Mouse (Mus musculus): Measurements from ENCODE around the gene Mast4. TPM values are rescaled to one million over a fixed set of nuclear protein-coding genes. Genes with fewer than 3 reads are reported as not detected.

Mast4 gene
- polyA plus RNA-seq, 1 experiment from 2014 or later: 10.5 TPM

DNA sequence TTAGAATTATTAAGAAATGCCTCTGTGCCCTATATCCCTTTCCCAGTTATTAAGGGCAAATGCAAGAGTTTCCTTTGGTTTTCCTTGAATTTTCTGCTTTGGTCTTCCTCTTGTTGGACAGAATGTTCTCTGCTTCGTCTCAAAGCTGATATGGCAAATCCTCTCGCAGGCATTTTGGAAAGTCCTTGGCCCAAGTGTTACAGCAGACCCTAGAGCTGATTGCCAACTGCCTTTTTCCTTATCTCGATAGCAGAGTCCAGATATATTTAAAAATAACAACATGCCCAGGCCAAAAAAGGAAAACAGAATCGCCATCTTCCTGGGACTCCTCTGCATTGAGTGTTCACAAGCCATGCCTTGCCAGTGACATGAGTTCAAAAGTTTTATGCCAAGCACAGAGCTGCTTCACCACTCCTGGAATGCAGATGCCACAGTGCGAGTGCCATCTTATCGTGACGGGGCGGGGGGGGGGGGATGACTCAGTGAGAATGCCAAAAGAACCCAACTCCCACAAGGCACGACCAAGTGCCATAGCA, 63.4 kb downstream of the Mast4 start:
- CTCF ChIA-PET: interaction anchor here (1.2 kb wide), 1 partner anchor 10 kb away, joined by 3 read pairs; no protein-coding TSS in a partner anchor
- no peak for ATAC-seq
- no peaks in the 10 kb centered on the region for H3K27me3 ChIP-seq
- POLR2A ChIA-PET: no interaction called here
- in situ Hi-C loops (cut with MboI; ENCODE audit: low pct_unique_long_range_greater_than_20kb): no loop called here
- no peak for DNase-seq (ENCODE audit: low read depth, low spot score)
- TF ChIP-seq CTCF (IDR thresholded peaks at IDR 0.05): no peak

DNA sequence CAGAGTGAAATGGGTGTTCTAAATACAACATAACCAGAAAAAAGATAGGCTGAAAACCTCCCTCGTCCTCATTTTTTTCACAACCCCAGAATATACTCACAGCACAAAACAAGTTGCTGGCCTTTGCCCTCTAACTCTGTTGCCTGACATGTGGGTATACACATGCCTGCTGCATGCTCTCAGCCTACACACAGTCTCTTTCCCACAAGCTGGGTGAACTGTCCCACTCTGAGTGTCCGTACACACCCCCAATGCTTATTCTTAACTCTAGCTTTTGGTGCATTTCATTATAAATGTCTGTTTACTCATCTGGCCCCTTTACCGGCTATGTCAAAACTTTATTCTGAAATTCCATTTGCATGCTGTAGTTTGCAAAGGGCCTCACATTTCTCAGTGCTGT, 71.6 kb downstream of the Mast4 start:
- no peaks in the 10 kb centered on the region for H3K27me3 ChIP-seq
- no peak for TF ChIP-seq CTCF (IDR thresholded peaks at IDR 0.05)
- ATAC-seq: no peak
- CTCF ChIA-PET: interaction anchor here (0.9 kb wide), 2 partner anchors 10 to 13 kb away, joined by 3 read pairs; no protein-coding TSS in a partner anchor
- in situ Hi-C loops (cut with MboI; ENCODE audit: low pct_unique_long_range_greater_than_20kb): no loop called here
- POLR2A ChIA-PET: no interaction called here
- no peak for DNase-seq (ENCODE audit: low read depth, low spot score)

DNA sequence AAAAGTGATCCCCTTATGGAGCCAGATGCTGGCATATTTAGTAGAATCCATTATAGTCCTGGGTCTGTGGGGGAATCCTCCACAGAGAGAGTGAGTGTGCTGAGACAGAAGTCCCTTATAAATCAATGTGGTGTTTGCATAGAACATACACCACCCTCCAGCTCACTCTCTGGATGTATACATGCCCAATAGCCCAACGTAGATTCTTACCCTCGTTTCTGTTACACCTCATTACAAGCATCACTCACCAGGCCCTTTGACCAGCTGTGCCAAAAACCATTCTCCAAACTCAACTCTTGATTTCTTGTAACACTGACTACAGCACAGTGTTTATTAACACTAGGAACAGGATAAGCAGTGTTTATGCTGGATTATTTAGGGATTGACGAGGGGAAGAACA, 72.2 kb downstream of the Mast4 start:
- in situ Hi-C loops (cut with MboI; ENCODE audit: low pct_unique_long_range_greater_than_20kb): no loop called here
- CTCF ChIA-PET: interaction anchor here (0.9 kb wide), 1 partner anchor 10 kb away, joined by 3 read pairs; no protein-coding TSS in a partner anchor
- H3K27me3 ChIP-seq: no peaks in the 10 kb centered on the region
- TF ChIP-seq CTCF (IDR thresholded peaks at IDR 0.05): no peak
- POLR2A ChIA-PET: no interaction called here
- DNase-seq (ENCODE audit: low read depth, low spot score) (no peak), ATAC-seq (no peak)

DNA sequence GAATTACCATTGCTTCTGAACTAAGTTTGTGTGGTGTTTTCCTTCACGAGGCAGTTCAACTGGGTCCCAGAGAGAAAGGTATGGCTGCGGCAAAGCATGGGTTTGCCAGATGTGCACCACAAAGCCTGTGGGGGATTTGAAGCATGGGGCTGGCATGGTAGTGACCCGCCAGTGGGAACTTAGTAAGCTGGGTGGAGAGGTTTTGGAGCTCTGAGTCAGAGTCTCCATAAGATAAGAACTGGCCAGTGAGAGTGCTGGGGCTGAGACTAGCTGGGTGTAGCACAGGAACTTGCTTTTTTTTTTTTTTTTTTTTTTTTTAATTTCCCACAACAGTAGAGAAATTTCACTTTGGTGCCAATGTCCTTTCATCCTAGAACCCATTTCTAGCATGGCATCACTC, 73.9 kb downstream of the Mast4 start:
- no peaks in the 10 kb centered on the region for H3K27me3 ChIP-seq
- DNase-seq (ENCODE audit: low read depth, low spot score) (no peak), ATAC-seq (no peak)
- in situ Hi-C loops (cut with MboI; ENCODE audit: low pct_unique_long_range_greater_than_20kb): no loop called here
- ChIA-PET POLR2A (no interaction called here), CTCF (interaction anchor here (1.0 kb wide), 1 partner anchor 11 kb away, joined by 3 read pairs; no protein-coding TSS in a partner anchor)
- TF ChIP-seq CTCF (IDR thresholded peaks at IDR 0.05): no peak

DNA sequence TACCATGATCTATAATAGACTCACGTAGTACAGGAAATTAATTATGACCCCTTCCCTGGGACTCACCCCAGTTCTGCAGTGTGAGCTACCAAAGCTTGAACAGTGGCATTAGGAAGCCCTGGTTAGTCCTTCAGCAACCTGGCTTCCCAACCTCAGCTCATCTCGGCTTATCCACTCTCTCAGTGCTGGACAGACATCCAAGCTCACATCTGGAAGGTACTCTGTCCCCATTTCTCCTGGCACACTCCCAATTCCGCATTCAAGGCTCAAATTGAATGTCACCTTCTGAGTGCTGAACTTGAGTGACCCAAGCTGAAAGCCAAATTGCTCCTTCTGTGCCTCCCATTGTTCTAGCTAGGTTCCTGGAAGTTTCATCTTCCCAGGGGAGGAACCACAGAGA, 76.2 kb downstream of the Mast4 start:
- CTCF ChIA-PET: no interaction called here
- POLR2A ChIA-PET: no interaction called here
- ATAC-seq (no peak), DNase-seq (ENCODE audit: low read depth, low spot score) (no peak)
- in situ Hi-C loops (cut with MboI; ENCODE audit: low pct_unique_long_range_greater_than_20kb): no loop called here
- no peaks in the 10 kb centered on the region for H3K27me3 ChIP-seq
- TF ChIP-seq CTCF (IDR thresholded peaks at IDR 0.05): no peak

DNA sequence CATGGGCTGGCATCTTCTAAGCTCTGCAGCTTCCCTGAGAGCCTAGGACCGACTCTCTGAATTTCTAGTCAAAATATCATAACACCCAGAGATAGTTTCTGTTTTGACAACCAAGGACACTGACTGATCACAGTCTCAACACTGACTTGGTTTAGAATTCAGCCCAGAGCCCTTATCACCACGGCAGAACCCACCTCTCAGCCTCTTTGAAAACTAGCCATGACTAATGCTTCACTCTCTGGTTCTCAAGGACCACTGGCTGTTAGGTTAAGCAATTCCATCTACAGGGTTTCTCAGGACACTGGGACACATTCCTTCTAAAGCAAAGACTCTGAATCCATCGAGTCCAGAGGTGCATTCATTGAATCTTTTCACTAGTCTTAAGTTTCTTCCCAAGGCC, 79.4 kb downstream of the Mast4 start:
- CTCF ChIA-PET: no interaction called here
- in situ Hi-C loops (cut with MboI; ENCODE audit: low pct_unique_long_range_greater_than_20kb): no loop called here
- DNase-seq (ENCODE audit: low read depth, low spot score) (no peak), ATAC-seq (no peak)
- no peaks in the 10 kb centered on the region for H3K27me3 ChIP-seq
- TF ChIP-seq CTCF (IDR thresholded peaks at IDR 0.05): no peak
- POLR2A ChIA-PET: no interaction called here

DNA sequence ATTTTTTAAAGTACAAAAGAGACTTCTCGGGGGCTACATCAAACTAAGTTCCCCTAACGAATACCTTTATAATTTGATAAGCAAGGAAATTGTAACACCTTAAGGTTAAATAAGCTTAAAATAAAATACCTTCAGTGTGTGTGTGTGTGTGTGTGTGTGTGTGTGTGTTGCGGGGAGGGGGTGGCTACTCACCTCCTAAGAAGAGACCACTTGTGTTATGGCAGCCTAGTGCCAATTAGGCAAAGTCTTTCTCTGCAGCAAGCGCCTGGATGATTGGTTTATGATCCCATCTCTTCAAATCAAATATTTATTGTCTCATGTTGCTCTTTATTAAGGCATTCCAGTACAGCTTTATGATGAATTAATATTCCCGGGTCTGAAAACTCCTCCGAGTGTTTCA, 81.2 kb downstream of the Mast4 start:
- in situ Hi-C loops (cut with MboI; ENCODE audit: low pct_unique_long_range_greater_than_20kb): no loop called here
- DNase-seq (ENCODE audit: low read depth, low spot score) (no peak), ATAC-seq (no peak)
- POLR2A ChIA-PET: no interaction called here
- no peaks in the 10 kb centered on the region for H3K27me3 ChIP-seq
- no peak for TF ChIP-seq CTCF (IDR thresholded peaks at IDR 0.05)
- CTCF ChIA-PET: interaction anchor here (1.2 kb wide), 2 partner anchors 9 to 12 kb away, joined by 3 to 4 read pairs; no protein-coding TSS in a partner anchor

DNA sequence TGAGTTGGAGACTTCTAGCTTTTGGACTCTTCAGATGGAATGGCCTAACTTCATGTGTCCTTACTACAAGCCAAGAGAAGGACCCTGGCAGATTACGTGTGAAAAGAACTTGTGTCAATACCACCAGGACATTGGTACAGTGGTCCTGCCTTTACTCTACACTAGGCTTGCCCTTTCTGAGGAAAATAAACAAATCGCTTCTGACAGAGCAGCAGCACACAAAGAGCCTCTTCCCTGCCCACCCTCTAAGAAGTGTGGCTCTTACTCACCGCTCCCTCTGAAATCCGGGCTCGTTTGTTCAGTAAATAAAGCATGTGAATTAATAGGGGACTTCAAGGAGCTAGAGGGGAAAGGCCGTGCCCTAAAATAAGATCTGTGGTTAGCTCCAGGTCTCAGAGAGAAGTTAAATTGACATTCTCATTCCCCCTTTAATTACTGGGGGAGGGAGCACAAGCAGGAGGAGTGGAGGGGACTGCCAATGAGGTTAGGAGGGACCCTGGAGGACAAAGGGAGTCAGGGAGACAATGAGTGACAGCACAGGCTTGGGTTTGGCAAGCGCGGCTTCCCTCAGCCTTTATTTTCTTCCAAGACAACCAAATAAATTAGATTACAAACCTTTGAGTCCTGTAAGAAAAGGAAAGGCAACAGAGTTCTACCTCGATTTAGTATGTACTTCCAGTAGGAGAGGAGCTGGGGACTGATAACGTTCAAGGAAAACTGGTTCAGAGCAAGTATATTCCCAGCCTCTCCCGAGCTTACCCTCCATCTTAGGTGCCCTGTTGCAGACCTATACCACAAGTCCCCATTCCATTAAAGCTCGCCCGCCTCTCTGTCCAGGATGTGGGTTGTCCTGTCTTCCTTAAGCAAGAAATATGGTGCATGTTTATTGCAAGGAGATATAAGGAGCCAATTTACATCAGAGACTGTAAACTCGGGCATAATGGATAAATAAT, 85.9 kb downstream of the Mast4 start:
- DNase-seq (ENCODE audit: low read depth, low spot score): no peak
- TF ChIP-seq CTCF (IDR thresholded peaks at IDR 0.05): no peak
- POLR2A ChIA-PET: no interaction called here
- in situ Hi-C loops (cut with MboI; ENCODE audit: low pct_unique_long_range_greater_than_20kb): no loop called here
- CTCF ChIA-PET: no interaction called here
- no peak for ATAC-seq
- no peaks in the 10 kb centered on the region for H3K27me3 ChIP-seq

DNA sequence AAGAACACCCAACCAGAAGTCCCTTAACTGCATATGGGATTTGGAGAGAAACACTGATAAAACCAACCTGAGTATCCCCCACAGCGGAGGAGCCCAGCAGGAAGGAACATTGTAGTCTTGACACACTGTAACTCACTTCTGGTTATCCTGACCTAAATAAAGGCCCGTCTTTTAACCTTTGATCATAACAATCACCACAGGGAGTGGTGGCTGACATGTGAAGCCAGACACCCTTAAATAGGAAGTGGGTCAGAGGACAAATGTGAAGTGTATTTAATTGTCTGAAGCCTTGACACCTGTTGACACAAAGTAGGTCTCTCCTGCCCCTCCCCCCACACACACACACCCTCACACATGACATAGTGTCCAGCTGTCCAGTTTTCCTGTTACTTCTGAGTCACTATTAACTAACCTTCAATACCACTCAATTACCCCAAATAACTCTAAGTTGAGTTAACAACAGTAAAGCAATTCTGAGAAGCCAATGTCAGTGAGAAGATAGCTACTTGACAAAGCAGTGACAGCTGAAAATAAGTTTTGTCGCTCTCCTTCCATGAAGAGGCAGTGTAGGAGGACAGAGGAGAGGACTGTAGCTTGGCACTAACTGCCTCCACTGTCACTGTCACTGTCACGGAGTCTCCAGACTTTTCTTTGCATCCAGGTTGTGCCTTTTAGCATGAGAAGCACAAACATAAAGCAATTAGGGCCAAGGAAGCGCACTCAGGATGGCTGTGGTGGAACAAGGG, 87.2 kb downstream of the Mast4 start:
- POLR2A ChIA-PET: no interaction called here
- TF ChIP-seq CTCF (IDR thresholded peaks at IDR 0.05): no peak
- no peak for DNase-seq (ENCODE audit: low read depth, low spot score)
- in situ Hi-C loops (cut with MboI; ENCODE audit: low pct_unique_long_range_greater_than_20kb): no loop called here
- no peaks in the 10 kb centered on the region for H3K27me3 ChIP-seq
- CTCF ChIA-PET: no interaction called here
- ATAC-seq: no peak

DNA sequence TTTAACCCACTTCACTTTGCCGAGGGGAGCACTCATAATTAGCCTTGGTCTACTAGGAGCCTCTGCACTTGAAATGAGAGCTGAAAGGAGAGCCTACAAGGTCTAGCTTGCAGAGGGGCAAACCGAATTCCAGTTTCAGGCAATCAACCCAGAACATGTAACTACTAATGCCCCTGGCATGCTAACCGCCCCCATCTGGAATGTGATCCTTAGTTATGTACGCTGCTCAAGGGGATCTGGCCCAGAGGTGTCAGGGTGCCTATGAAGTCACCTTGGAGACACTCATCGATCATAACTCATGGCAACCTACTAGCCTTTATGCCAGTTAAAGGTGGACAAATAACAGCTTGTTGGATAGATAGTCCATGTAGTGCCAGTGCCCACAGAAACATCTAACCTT, 88.9 kb downstream of the Mast4 start:
- in situ Hi-C loops (cut with MboI; ENCODE audit: low pct_unique_long_range_greater_than_20kb): no loop called here
- no peak for TF ChIP-seq CTCF (IDR thresholded peaks at IDR 0.05)
- ChIA-PET CTCF (interaction anchor here (1.2 to 1.6 kb wide), 2 partner anchors 11 to 120 kb away, joined by 3 to 4 read pairs; no protein-coding TSS in a partner anchor), POLR2A (no interaction called here)
- no peaks in the 10 kb centered on the region for H3K27me3 ChIP-seq
- ATAC-seq: peak; percentile 51
- DNase-seq (ENCODE audit: low read depth, low spot score): no peak

DNA sequence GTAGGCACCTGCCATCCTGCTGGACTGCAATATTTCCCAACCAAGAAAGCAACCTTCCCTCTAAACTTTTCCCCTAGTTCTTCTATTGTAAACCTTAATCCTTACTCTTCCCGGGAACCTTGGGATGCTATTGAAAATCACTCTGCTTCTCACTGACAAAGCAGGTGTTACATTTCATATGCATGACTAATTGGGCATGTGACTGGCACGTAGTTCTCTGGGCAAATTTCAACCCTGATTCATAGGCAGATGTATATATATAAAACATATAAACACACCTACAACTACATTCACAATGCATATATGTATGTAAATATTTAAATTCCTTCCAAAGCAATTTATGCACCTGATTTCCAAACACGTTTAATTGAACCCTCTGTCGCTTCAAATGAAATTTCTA, 90.2 kb downstream of the Mast4 start:
- in situ Hi-C loops (cut with MboI; ENCODE audit: low pct_unique_long_range_greater_than_20kb): no loop called here
- no peak for TF ChIP-seq CTCF (IDR thresholded peaks at IDR 0.05)
- CTCF ChIA-PET: no interaction called here
- H3K27me3 ChIP-seq: no peaks in the 10 kb centered on the region
- ATAC-seq (no peak), DNase-seq (ENCODE audit: low read depth, low spot score) (no peak)
- POLR2A ChIA-PET: no interaction called here
